Mouse (Mus musculus) heart, adult 2 months (tissue): ENCODE measurements at regions not wholly inside any gene's neighbourhood (a gene's known extent, or its start where the extent isn't known, plus 50 kb on each side); places are given as distances from the start of the nearest gene placed in this dataset.
A peak's percentile ranks its signal among the peaks of the same experiment; 100 is the strongest.

ENCODE experiments used
- DNase-seq, 2 experiments: peaks; one replicate each; pipeline ENCODE4 v3.0.0; 2021
- H3K27ac ChIP-seq: fragments of 200-600 bp; 2 replicates; pipeline ENCODE4 v1.8.1; 2022
- H3K27me3 ChIP-seq: fragments of 200-500 bp; 2 replicates; pipeline ENCODE4 v1.6.1; 2012; ENCODE audit warnings: mild to moderate bottlenecking, low read length, inconsistent platforms, mixed read lengths; ENCODE audit not compliant: control insufficient read depth, insufficient read depth
- H3K36me3 ChIP-seq: fragments of 200-500 bp; 2 replicates; pipeline ENCODE4 v1.6.1; 2012; ENCODE audit warnings: low read length, inconsistent platforms; ENCODE audit not compliant: control insufficient read depth, insufficient read depth
- H3K4me1 ChIP-seq: fragments of 200-500 bp; 2 replicates; pipeline ENCODE4 v1.6.1; 2011; ENCODE audit warnings: low read length; ENCODE audit not compliant: control insufficient read depth, insufficient read depth
- H3K4me3 ChIP-seq: fragments of 200-600 bp; 2 replicates; pipeline ENCODE4 v1.8.1; 2022
- H3K79me2 ChIP-seq: fragments of 200-500 bp; replicated peaks from 2 replicates; pipeline ENCODE4 v1.6.1; 2012; ENCODE audit warnings: mild to moderate bottlenecking, inconsistent platforms, low read length, moderate library complexity, mixed read lengths; ENCODE audit not compliant: control insufficient read depth, insufficient read depth
- H3K9ac ChIP-seq: fragments of 200-500 bp; 2 replicates; pipeline ENCODE4 v1.6.1; 2012; ENCODE audit warnings: low read depth, mild to moderate bottlenecking, control low read depth, inconsistent platforms, low read length, mixed read lengths
- CTCF ChIP-seq: fragments of 200-600 bp; IDR thresholded peaks from 2 replicates; pipeline ENCODE4 v1.8.1; 2022; ENCODE audit warnings: antibody characterized with exemption, mild to moderate bottlenecking, moderate library complexity
- EP300 ChIP-seq: fragments of 200-500 bp; IDR thresholded peaks from 2 replicates; pipeline ENCODE4 v1.6.1; 2011; ENCODE audit warnings: low read depth, low read length, control low read depth; ENCODE audit not compliant: insufficient read depth
- POLR2A ChIP-seq: fragments of 200-500 bp; IDR thresholded peaks from 2 replicates; pipeline ENCODE4 v1.6.1; 2011; ENCODE audit warnings: mild to moderate bottlenecking, low read depth, low read length, control low read depth; ENCODE audit not compliant: insufficient read depth
- WGBS: fragments of 180-500 bp; shearing (Covaris S2); methylation state at CpG from one replicate; pipeline ENCODE4 v1.1.7; 2018; 5-methylcytosine and 5-hydroxymethylcytosine counted together
- intact Hi-C: fragments of 180-260 bp; cut with DNase I; formaldehyde crosslinking; loops from one replicate; pipeline ENCODE4 v1.15.1; 2025

DNA sequence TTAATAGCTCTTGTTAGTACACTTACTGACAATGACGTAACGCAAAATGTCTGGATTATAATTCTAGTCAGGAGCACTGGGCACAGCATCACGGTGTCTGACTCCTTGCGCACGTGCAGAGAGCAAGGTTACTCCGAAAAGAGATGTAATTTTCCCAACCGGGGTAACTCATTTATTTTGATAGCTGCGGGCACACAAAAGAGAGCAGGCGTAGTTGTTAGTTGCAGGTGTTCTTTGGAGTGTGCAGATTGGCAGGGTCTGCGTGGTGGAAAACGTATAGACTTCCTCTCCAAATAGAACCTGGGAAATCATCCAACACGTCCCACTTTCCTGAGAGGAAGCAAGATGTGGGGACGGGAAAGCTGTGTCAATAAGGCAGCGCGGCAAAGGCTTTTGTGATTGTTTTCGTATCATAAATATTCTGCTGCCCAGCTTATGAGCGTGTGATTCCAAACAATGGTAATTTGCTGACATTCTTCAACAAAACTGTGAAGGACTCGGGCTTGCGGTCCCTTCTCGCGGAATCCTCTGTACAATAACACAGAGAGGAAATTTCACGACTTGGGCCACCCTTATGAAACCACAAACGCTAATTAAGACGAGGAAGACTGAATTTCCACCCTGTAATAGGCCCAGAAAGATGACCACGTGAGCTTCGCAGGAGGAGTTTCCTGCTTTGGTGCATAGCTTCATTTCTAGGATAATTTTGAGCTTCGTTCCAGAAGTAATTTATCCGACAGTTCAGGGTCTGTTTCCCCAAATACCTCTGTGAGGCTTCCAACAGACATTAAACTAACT, 163.3 kb downstream of the Plk2 start:
- 40% methylated on average over 28 of the region's 28 CpGs for WGBS
- Histone ChIP-seq H3K4me1 (peaks cover 17% of the 10 kb centered on the region), H3K9ac (peak overlapping the region; percentile 19; the same call in 1 of the 2 replicates), H3K4me3 (peak overlapping the region; percentile 34; the same call in 1 of the 2 replicates), H3K79me2 (no peaks in the 10 kb centered on the region), H3K27me3 (no peaks in the 10 kb centered on the region), H3K36me3 (peaks cover 9% of the 10 kb centered on the region), H3K27ac (peak overlapping the region; percentile 86)
- intact Hi-C loops = loop anchor here (5.0 kb wide), 2 partner anchors 134 to 409 kb away; no protein-coding TSS in a partner anchor
- DNase-seq = peak; percentile 36 to 53
- 0 out of 2 replicates have a peak, but pooled peaks have one; percentile 34 for TF ChIP-seq EP300
- no peak for TF ChIP-seq CTCF
- TF ChIP-seq POLR2A = no peak

GRCm38 (mm10) chr13:110560566-110560965, 165.7 kb downstream of the Plk2 start:
- no peak for TF ChIP-seq CTCF
- no peak for TF ChIP-seq POLR2A
- TF ChIP-seq EP300 = 0 out of 2 replicates have a peak, but pooled peaks have one; percentile 11
- peak; percentile 30 to 39 for DNase-seq
- H3K4me3 ChIP-seq = no peak overlapping the region
- H3K9ac ChIP-seq = no peak overlapping the region
- peaks cover 12% of the 10 kb centered on the region for H3K36me3 ChIP-seq
- 74% methylated on average over 13 of the region's 13 CpGs for WGBS
- H3K79me2 ChIP-seq = no peaks in the 10 kb centered on the region
- intact Hi-C loops = loop anchor here (2.0 to 5.0 kb wide), 2 partner anchors 166 to 332 kb away; partner anchors contain the start of gene Plk2
- H3K4me1 ChIP-seq = peaks cover 18% of the 10 kb centered on the region
- H3K27me3 ChIP-seq = no peaks in the 10 kb centered on the region
- H3K27ac ChIP-seq = peak overlapping the region; percentile 60

DNA sequence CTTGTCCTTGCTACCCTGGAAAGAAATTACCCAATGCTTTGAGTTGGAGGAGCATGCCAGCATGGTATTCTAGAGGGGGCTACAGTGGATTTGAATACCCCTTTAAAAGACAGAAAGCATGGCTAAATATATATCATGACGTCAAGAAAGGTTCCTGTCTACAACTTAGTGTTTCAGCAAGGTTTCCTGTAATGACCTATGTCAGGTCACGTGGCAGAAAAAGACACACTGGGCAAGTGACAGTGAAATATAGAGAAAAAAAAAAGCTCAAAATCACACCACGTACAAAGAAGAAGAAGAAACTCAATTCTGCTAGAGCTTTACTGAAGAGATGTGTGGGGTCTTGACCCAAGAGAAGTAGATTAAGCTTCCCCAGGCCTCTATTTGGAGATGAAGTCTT, 167.7 kb downstream of the Plk2 start:
- no peaks in the 10 kb centered on the region for H3K79me2 ChIP-seq
- TF ChIP-seq POLR2A (no peak), CTCF (no peak), EP300 (no peak)
- H3K4me3 ChIP-seq = no peak overlapping the region
- WGBS = 42% methylated on average over 3 of the region's 3 CpGs
- peak overlapping the region; percentile 88 for H3K27ac ChIP-seq
- no peak overlapping the region for H3K9ac ChIP-seq
- intact Hi-C loops = loop anchor here (5.0 kb wide), 1 partner anchor 330 kb away; no protein-coding TSS in a partner anchor
- peaks cover 12% of the 10 kb centered on the region for H3K36me3 ChIP-seq
- H3K27me3 ChIP-seq = no peaks in the 10 kb centered on the region
- peaks cover 14% of the 10 kb centered on the region for H3K4me1 ChIP-seq
- DNase-seq = no peak

- Histone ChIP-seq H3K9ac (no peak overlapping the region), H3K36me3 (peaks cover 12% of the 10 kb centered on the region), H3K27ac (peak overlapping the region; percentile 88), H3K4me1 (peaks cover 14% of the 10 kb centered on the region), H3K4me3 (no peak overlapping the region), H3K79me2 (no peaks in the 10 kb centered on the region), H3K27me3 (no peaks in the 10 kb centered on the region)
- peak in 1 of 2 experiments; percentile 71 for DNase-seq
- intact Hi-C loops = loop anchor here (5.0 kb wide), 1 partner anchor 329 kb away; no protein-coding TSS in a partner anchor
- TF ChIP-seq EP300 (peak; percentile 96), POLR2A (0 out of 2 replicates have a peak, but pooled peaks have one; percentile 43), CTCF (no peak)
- WGBS = 36% methylated on average over 5 of the region's 5 CpGs
Observed at GRCm38 (mm10) chr13:110562902-110563301, 168.1 kb downstream of the Plk2 start.

DNA sequence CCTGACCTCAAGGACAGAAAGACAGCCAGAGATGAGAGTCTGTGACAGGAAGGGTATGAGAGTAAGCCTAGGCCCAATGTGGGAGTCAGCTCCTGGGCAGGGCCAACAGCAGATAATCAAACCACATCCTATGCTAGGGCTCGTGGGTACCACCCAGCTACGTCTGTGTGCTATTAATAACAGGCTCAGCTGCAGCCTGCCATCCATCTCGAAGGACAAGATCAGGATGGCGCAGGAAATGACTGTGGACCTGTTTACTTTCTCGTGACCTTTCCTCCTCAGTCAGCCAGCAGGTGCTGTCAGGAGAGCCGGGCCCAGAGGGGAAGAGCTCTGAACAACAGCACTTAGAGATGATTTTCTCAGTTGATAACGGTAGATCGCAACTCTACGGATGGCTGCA, 169.1 kb downstream of the Plk2 start:
- WGBS = 44% methylated on average over 9 of the region's 9 CpGs
- Histone ChIP-seq H3K27ac (peak overlapping the region; percentile 74), H3K4me1 (peaks cover 14% of the 10 kb centered on the region), H3K27me3 (no peaks in the 10 kb centered on the region), H3K9ac (no peak overlapping the region), H3K79me2 (no peaks in the 10 kb centered on the region), H3K36me3 (peaks cover 10% of the 10 kb centered on the region), H3K4me3 (no peak overlapping the region)
- 0 out of 2 replicates have a peak, but pooled peaks have one; percentile 13 for TF ChIP-seq EP300
- no peak for TF ChIP-seq CTCF
- intact Hi-C loops = loop anchor here (5.0 kb wide), 1 partner anchor 328 kb away; no protein-coding TSS in a partner anchor
- DNase-seq = peak in 1 of 2 experiments; percentile 43
